In genomic region chr6:121238209-121238608, GRCm38 (mm10) we compare ENCODE assay signal across 18 mouse cellular contexts. TPM values are rescaled to one million over a fixed set of nuclear protein-coding genes. Genes with fewer than 3 reads are reported as not detected.
"Had no signal": no experiment of that assay in that cellular context is flagged by ENCODE, and none has a peak within 500 bp of the region (broad histone marks: within the 10 kb centered on the region; RNA-seq: fewer than 3 reads in every experiment).

No protein-coding gene starts in this region.

- DNase-seq: gastrocnemius, adult 2 months; gastrocnemius, postnatal 14 days; gastrocnemius, postnatal 36 days; heart, adult 18-20 months; heart, postnatal 14 days; heart, postnatal 36 days; kidney, adult 11 months; kidney, adult 2 months; kidney, adult 9 months; kidney, postnatal 14 days; kidney, postnatal 36 days; layer of hippocampus, adult 9-11 months; layer of hippocampus, postnatal 36 days; left cerebral cortex, postnatal 4 days had no signal

- ATAC-seq: hindbrain, postnatal 0 days; intestine, embryonic 16.5 days; liver, embryonic 12.5 days had no signal

RNA-seq across cellular contexts. Expression of gene Usp18, which starts 7.5 kb away (rescaled TPM):
- total RNA-seq: layer of hippocampus, postnatal 14 days; left cerebral cortex, postnatal 4 days had no signal
